Mouse (Mus musculus): ENCODE results near the gene Guca1a. TPM values are rescaled to one million over a fixed set of nuclear protein-coding genes. Genes with fewer than 3 reads are reported as not detected.

Guca1a gene
- polyA plus RNA-seq, 1 experiment from 2014 or later = 0.70 TPM

GRCm38 (mm10) chr17:47408558-47408898 lies 8.1 kb upstream of the Guca1a start:
- Histone ChIP-seq H3K36me3 (no peaks in the 10 kb centered on the region), H3K4me1 (replicated peaks) (peaks cover 6% of the 10 kb centered on the region; the same call in 1 of the 2 replicates), H3K27me3 (peaks cover 32% of the 10 kb centered on the region), H3K9ac (no peak overlapping the region), H3K27ac (replicated peaks) (no peak overlapping the region), H3K4me3 (no peak overlapping the region), H3K4me2 (no peak overlapping the region), H3K9me3 (no peaks in the 10 kb centered on the region)
- WGBS = 22% methylated on average over 8 of the region's 8 CpGs
- no peak for ATAC-seq (ENCODE audit: low FRiP score, low read depth)

GRCm38 (mm10) chr17:47407717-47408557 lies 7.6 kb upstream of the Guca1a start:
- no peaks in the 10 kb centered on the region for H3K9me3 ChIP-seq
- no peak overlapping the region for H3K9ac ChIP-seq
- H3K4me2 ChIP-seq = no peak overlapping the region
- H3K36me3 ChIP-seq = no peaks in the 10 kb centered on the region
- peaks cover 26% of the 10 kb centered on the region for H3K27me3 ChIP-seq
- H3K4me3 ChIP-seq = no peak overlapping the region
- no peak for ATAC-seq (ENCODE audit: low FRiP score, low read depth)
- H3K27ac ChIP-seq (replicated peaks) = no peak overlapping the region
- 69% methylated on average over 10 of the region's 10 CpGs for WGBS
- H3K4me1 ChIP-seq (replicated peaks) = peaks cover 6% of the 10 kb centered on the region; the same call in 1 of the 2 replicates

DNA sequence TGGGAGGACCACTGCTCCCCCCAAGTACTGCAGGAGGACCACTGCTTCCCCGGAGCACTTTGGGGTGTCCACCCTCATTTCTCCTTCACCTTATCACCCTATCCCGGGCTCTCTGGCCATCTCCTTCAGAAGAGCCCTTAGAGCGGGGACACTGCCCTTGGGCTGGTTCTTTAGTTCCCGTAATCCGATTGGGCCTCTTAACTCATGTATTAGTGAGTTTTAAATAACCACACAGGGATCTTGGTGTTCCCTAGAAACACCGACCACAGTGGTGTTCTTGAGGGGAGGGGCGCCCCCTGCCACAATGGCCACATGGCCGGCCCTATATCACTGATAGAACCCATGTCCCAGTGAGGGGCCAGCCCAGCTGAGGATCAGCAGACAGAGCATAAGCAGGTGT lies 1.3 kb downstream of the Guca1a start:
- no peak for ATAC-seq (ENCODE audit: low FRiP score, low read depth)
- no peaks in the 10 kb centered on the region for H3K9me3 ChIP-seq
- no peaks in the 10 kb centered on the region for H3K36me3 ChIP-seq
- H3K27me3 ChIP-seq = peaks cover 11% of the 10 kb centered on the region
- peaks cover 13% of the 10 kb centered on the region for H3K4me1 ChIP-seq (replicated peaks)
- no peak overlapping the region for H3K27ac ChIP-seq (replicated peaks)
- no peak overlapping the region for H3K9ac ChIP-seq
- no peak overlapping the region for H3K4me2 ChIP-seq
- 92% methylated on average over 8 of the region's 8 CpGs for WGBS
- H3K4me3 ChIP-seq = no peak overlapping the region

DNA sequence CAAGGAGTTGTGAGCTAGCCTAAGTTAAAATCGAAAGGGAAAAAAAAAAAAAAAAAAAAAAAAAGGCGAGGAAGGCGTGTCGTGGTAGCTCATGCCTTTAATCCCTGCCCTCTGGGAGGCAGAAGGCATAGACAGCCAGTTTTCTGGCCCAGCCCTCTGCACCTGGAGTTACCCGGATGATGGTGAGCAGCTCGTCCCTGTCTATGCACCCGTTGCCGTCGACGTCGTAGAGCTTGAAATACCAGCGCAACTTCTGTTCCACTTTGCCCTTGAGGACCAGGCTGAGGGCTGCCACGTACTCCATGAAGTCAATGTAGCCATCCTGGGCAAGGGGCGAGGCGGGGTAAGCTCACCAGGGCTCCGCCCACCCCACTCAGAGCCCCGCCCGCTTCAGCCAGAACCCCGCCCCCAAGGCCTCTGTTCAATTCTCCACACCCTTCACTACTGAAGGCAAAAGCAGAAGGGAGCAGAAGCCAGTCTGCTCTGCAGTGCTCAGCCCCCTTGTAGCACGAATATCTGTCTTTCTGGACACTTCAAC lies 4.9 kb downstream of the Guca1a start:
- peak overlapping the region; percentile 25 for H3K4me3 ChIP-seq
- peaks cover 13% of the 10 kb centered on the region for H3K4me1 ChIP-seq (replicated peaks)
- WGBS = 6% methylated on average over 19 of the region's 20 CpGs
- peak overlapping the region; percentile 51 for H3K4me2 ChIP-seq
- H3K9ac ChIP-seq = no peak overlapping the region
- H3K27me3 ChIP-seq = peaks cover 12% of the 10 kb centered on the region
- no peak overlapping the region for H3K27ac ChIP-seq (replicated peaks)
- H3K36me3 ChIP-seq = no peaks in the 10 kb centered on the region
- peak; percentile 48; the same call in 1 of the 2 replicates for ATAC-seq (ENCODE audit: low FRiP score, low read depth)
- H3K9me3 ChIP-seq = no peaks in the 10 kb centered on the region

GRCm38 (mm10) chr17:47394223-47394869 lies 6.0 kb downstream of the Guca1a start:
- H3K9me3 ChIP-seq = no peaks in the 10 kb centered on the region
- no peaks in the 10 kb centered on the region for H3K36me3 ChIP-seq
- H3K9ac ChIP-seq = no peak overlapping the region
- H3K4me2 ChIP-seq = peak overlapping the region; percentile 51
- H3K27ac ChIP-seq (replicated peaks) = no peak overlapping the region
- ATAC-seq (ENCODE audit: low FRiP score, low read depth) = no peak
- H3K27me3 ChIP-seq = peaks cover 12% of the 10 kb centered on the region
- peak overlapping the region; percentile 14; the same call in 1 of the 2 replicates for H3K4me3 ChIP-seq
- peaks cover 13% of the 10 kb centered on the region for H3K4me1 ChIP-seq (replicated peaks)
- 19% methylated on average over 24 of the region's 24 CpGs for WGBS

DNA sequence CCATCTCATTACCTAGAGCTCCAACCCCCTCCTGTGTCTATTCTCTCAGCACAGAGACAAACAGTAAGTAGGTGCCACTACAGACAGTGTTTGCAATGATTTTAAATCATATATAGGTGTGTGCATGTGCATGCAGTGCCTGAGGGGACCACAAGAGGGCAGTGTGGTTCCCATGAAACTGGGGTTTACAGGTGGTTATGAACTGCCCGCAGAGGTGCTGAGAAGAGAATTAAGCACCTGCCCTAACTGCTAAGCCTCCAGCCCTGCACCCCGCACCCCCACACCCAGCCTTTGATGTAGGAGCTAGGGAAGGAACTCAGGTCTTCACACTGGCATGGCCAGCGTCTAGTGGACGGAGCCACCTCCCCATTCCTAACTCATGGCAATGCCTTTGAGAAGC lies 13.7 kb downstream of the Guca1a start:
- Histone ChIP-seq H3K27me3 (no peaks in the 10 kb centered on the region), H3K36me3 (no peaks in the 10 kb centered on the region), H3K9me3 (no peaks in the 10 kb centered on the region), H3K4me1 (replicated peaks) (no peaks in the 10 kb centered on the region), H3K4me2 (no peak overlapping the region), H3K27ac (replicated peaks) (no peak overlapping the region), H3K9ac (no peak overlapping the region), H3K4me3 (no peak overlapping the region)
- no peak for ATAC-seq (ENCODE audit: low FRiP score, low read depth)
- WGBS = 66% methylated on average over 4 of the region's 4 CpGs

DNA sequence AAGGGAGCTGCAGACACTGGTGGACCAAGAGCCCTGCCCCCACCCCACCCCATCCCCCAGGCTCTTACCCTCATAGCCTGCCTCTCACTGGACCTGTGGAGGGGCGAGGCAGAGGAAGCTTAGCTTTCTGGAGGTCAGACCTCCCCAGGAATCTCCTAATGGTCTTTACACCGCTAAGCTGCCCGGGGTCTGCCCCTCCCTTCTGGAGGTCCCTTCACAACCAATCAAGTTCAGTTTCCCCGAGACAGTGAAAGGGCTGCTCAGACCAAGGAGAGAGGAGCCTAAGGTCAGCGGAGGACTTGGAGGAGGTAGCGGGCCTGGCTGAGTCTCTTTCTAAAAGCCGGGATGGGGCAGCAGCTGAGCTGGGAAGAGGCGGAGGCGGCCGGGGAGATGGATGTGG lies 15.2 kb downstream of the Guca1a start, which contains the start of gene Guca1b:
TSS of gene Guca1b (plus strand) at position 249 of the 400 bp plus-strand sequence.
- Histone ChIP-seq H3K4me1 (replicated peaks) (no peaks in the 10 kb centered on the region), H3K27me3 (no peaks in the 10 kb centered on the region), H3K4me2 (no peak within 1 kb of the TSS), H3K4me3 (no peak within 1 kb of the TSS), H3K9ac (no peak within 1 kb of the TSS), H3K27ac (replicated peaks) (no peak within 1 kb of the TSS), H3K9me3 (no peaks in the 10 kb centered on the region), H3K36me3 (no peaks in the 10 kb centered on the region)
- 31% methylated on average over 10 of the region's 10 CpGs for WGBS
- ATAC-seq (ENCODE audit: low FRiP score, low read depth) = no peak

- Histone ChIP-seq H3K4me3 (no peak overlapping the region), H3K4me1 (replicated peaks) (no peaks in the 10 kb centered on the region), H3K27ac (replicated peaks) (no peak overlapping the region), H3K9me3 (no peaks in the 10 kb centered on the region), H3K27me3 (no peaks in the 10 kb centered on the region), H3K9ac (no peak overlapping the region), H3K36me3 (peaks cover 8% of the 10 kb centered on the region), H3K4me2 (no peak overlapping the region)
- ATAC-seq (ENCODE audit: low FRiP score, low read depth) = no peak
- 82% methylated on average over 3 of the region's 3 CpGs for WGBS
Observed at GRCm38 (mm10) chr17:47384064-47384463, 16.3 kb downstream of the Guca1a start.

DNA sequence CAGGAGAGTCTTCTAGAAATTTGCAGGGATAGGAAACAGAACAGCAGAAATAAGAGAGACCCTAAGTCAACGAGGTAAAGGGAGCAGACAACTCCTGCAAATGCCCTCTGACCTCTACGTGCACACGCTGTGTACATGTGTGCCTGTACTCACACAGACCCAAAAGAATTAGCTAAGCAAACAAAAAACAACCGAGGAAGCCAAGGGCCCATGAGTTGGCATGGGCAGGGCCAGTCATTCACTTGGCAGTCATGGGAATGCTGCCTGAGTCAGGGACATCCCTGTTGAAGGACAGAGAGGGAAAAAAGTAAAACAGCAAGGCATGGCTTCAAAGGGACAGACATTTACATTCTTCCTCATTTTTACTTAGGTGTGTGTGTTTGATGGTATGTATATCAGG lies 17.1 kb downstream of the Guca1a start:
- Histone ChIP-seq H3K36me3 (peaks cover 14% of the 10 kb centered on the region), H3K9ac (no peak overlapping the region), H3K9me3 (no peaks in the 10 kb centered on the region), H3K27me3 (no peaks in the 10 kb centered on the region), H3K4me1 (replicated peaks) (no peaks in the 10 kb centered on the region), H3K4me2 (no peak overlapping the region), H3K4me3 (no peak overlapping the region), H3K27ac (replicated peaks) (no peak overlapping the region)
- WGBS = 86% methylated on average over 4 of the region's 4 CpGs
- no peak for ATAC-seq (ENCODE audit: low FRiP score, low read depth)

GRCm38 (mm10) chr17:47381917-47382316 lies 18.5 kb downstream of the Guca1a start:
- no peak for ATAC-seq (ENCODE audit: low FRiP score, low read depth)
- WGBS = 81% methylated on average over 11 of the region's 11 CpGs
- peaks cover 14% of the 10 kb centered on the region for H3K36me3 ChIP-seq
- no peak overlapping the region for H3K9ac ChIP-seq
- H3K27ac ChIP-seq (replicated peaks) = no peak overlapping the region
- H3K4me3 ChIP-seq = no peak overlapping the region
- H3K4me2 ChIP-seq = no peak overlapping the region
- no peaks in the 10 kb centered on the region for H3K9me3 ChIP-seq
- H3K4me1 ChIP-seq (replicated peaks) = no peaks in the 10 kb centered on the region
- no peaks in the 10 kb centered on the region for H3K27me3 ChIP-seq

DNA sequence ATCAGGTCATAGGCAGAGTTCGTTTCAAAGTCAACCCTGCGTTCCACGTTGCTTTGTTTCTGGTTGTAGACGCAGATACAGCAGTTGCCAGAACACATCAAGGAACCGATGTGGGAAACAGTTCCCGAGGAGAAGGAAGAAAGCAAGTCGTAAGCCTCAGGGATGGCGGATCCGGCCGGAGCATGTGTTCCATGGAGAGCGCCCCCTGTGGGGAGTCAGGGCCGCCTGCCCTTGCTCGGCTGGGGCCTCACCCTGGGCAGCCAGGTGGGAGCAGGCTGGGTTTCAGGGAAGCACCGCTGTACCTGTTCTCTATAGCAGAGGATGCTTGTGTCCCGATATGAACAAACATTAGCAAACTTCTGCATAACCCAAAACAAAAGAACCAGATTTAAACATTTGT lies 22.3 kb downstream of the Guca1a start:
- no peaks in the 10 kb centered on the region for H3K4me1 ChIP-seq (replicated peaks)
- H3K4me3 ChIP-seq = no peak overlapping the region
- WGBS = 80% methylated on average over 15 of the region's 15 CpGs
- no peak overlapping the region for H3K27ac ChIP-seq (replicated peaks)
- H3K9ac ChIP-seq = no peak overlapping the region
- H3K27me3 ChIP-seq = no peaks in the 10 kb centered on the region
- H3K36me3 ChIP-seq = peaks cover 46% of the 10 kb centered on the region
- no peak for ATAC-seq (ENCODE audit: low FRiP score, low read depth)
- H3K9me3 ChIP-seq = no peaks in the 10 kb centered on the region
- H3K4me2 ChIP-seq = no peak overlapping the region

- no peaks in the 10 kb centered on the region for H3K9me3 ChIP-seq
- H3K36me3 ChIP-seq = peaks cover 53% of the 10 kb centered on the region
- H3K4me3 ChIP-seq = no peak overlapping the region
- 90% methylated on average over 6 of the region's 6 CpGs for WGBS
- H3K27ac ChIP-seq (replicated peaks) = no peak overlapping the region
- H3K4me2 ChIP-seq = no peak overlapping the region
- H3K9ac ChIP-seq = no peak overlapping the region
- H3K27me3 ChIP-seq = no peaks in the 10 kb centered on the region
- H3K4me1 ChIP-seq (replicated peaks) = no peaks in the 10 kb centered on the region
- no peak for ATAC-seq (ENCODE audit: low FRiP score, low read depth)
Observed at GRCm38 (mm10) chr17:47376779-47377280, 23.6 kb downstream of the Guca1a start.

Data from hindbrain, embryonic 15.5 days (tissue).